Mouse (Mus musculus) forelimb bud, embryonic 11.5 days (tissue): ENCODE measurements around the gene Tmed5.
"Not testable (repeated sequence)": the region's sequence is repeated elsewhere in the genome, so short reads cannot be mapped to it uniquely, and the experiment has no call there.

ENCODE experiments used
- DNase-seq: peaks from one replicate; pipeline ENCODE4 v3.0.0-alpha.2; 2012; ENCODE audit warnings: low read depth, low spot score

Gene Tmed5

DNA sequence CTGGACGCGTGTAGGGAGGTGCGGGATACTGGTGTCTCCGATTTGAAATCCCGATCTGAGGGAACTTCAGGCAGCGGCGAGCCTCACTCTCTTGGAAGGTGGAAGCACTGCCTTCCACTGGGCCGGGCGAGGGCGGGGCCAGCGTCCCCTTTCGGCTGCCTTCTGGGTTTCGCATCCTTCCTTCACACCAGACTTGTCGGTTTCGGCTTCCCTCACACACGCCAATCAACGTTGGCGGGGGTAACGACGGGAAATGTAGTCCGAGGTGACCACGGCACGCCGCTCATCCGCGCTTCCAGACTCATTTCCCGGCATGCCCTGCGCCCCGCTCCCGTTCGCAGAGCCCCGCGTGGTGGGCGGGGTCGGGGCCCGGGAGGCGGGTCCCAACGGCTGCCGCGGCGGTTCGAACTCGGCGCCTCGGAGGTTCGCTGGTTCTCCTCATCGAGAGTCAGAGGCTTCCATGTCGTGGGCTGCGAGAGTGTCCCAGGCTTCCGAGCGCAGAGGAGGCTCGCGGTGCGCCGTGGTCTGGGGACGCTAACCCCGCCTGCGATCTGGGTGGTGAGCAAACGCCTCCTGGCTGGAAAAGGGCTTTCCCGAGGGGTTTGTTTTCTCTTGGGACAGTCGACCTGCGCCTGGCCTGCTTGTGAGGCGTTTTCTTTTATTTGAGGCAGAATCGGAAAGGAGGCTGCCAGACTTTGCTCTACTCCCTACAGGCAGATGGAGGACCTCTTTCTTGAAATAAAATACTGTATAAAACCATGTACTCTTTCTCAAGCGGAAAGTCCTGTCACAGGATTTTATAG is at the start of gene Tmed5, which contains the start of gene Ccdc18:
Gene Tmed5 (minus strand): TSS at position 180 of the 803 bp plus-strand sequence.
Gene Ccdc18 (plus strand): TSS at position 435 of the 803 bp plus-strand sequence.
- peak; percentile 98 for DNase-seq

DNA sequence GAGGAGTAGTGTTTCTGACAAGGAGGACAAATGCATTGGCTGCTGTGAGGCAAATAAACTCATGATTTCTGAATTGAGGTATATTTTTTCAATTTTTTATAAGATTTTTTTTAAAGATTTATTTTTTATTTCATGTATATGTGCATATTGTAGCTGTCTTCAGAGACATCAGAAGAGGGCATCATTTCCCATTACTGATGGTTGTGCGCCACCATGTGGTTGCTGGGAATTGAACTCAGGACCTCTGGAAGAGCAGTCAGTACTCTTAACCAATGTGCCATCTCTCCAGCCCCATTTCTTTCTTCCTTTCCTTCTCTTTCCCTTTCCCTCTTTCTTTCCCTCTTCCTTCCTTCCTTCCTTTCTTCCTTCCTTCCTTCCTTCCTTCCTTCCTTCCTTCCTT is 31.3 kb upstream of the Tmed5 start:
- no peak for DNase-seq

DNA sequence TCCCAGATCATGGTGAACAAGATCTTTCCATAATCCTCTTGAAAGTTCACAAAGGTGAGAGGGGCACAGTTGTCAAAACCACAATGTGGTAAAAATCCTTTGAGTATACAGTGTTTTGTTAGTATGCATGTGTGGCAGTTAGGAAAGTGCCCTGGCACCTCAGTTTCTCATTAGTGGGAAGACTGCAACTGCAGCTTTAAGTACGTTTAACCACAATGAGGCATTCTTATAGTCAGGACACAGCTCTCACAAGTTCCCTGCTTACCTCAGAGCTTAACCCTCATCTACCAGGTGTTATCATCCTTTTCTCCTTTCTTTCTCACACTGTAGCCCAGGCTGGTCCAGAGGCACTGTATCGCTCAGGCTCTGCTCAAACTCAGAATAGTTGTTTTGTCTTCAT is 28.4 kb upstream of the Tmed5 start:
- DNase-seq, result no peak

DNA sequence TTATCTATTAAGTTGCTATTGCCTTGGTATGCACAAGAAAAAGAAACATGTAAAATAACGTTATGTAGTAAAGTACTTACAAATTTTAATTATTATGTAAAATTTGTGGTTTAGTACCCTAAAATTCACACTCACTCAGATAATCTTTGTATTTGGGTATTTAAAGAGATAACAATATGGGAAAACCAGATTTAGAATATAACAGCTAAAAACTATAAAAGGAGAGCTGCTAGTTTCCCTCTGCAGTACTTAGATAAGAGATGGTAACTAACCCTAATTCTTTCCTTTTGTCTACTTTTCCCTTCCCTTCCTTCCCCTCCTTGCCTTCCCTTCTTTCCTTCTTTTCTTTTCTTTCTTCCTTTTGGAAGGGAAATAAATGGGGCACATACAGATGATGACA is 20.2 kb upstream of the Tmed5 start:
- DNase-seq, result no peak

DNA sequence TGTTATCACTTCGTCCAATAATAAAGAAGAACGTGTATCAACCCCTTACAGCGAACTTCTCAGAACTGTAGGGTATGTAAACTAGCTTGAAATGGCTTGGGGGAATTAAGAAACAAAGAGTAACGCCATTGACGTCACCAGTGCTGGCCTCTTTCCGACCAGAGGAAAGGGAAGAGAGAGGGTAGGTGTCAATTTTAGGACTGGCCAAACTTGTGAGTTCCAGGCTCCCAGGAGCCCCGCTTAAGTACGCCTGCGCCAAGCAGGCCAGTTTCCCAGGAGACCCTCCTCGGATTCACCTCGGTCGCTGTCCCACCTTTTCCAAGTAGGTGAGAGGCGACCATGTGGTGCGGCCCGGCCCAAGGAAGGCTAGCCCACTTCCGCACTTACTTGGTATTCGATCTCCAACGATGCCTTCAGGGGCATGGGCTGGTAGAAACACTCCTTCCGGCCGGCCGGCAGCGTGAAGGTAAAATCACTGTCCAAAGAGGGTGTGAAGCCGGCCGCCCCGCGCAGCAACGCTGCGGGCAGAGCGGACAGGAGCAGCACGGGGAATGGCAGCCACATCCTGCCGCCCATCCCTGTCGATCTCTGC is 475 bp downstream of the Tmed5 start:
- peak; percentile 49 for DNase-seq

DNA sequence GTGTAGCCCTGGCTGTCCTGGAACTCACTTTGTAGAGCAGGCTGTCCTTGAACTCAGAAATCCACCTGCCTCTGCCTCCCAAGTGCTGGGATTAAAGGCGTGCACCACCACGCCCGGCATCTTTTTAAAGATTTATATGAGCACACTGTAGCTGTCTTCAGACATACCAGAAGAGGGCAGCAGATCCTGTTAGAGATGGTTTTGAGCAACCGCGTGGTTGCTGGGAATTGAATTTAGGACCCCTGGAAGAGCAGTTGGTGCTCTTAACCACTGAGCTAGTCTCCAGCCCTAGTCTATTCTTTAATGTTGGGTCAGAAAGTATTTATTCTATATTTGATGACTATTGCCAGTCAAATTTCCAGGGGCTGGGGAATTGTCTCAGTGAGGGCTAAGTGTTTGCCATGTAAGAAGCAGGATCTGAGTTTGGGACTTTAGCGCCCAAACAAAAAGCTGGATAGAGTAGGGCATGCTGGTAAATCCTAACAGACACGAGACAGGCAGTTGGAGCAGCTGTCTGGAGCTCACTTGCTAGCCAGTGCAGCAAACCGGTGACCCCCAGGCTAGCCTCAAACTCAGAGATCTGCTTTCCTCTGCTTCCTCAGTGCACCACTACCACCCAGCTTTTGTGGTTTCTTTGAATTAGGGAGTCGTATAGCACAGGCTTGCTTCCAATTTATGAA is 12.1 kb downstream of the Tmed5 start:
- DNase-seq, result no peak

DNA sequence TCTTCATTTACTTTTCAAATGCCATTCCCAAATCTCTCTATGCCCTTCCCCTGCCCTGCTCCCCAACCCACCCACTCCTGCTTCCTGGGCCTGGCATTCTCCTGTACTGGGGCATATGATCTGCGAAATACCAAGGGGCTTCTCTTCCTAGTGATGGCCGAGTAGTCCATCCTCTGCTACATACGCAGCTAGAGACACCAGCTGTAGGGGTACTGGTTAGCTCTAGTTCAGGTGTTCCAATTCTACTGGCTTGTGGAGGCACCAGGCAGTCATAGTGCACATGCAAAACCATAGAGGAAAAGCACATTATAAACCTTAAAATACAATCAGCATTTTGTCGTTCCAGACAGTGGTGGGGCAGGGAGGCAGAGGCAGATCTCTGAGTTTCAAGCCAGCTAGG is 14.7 kb downstream of the Tmed5 start:
- no peak for DNase-seq

DNA sequence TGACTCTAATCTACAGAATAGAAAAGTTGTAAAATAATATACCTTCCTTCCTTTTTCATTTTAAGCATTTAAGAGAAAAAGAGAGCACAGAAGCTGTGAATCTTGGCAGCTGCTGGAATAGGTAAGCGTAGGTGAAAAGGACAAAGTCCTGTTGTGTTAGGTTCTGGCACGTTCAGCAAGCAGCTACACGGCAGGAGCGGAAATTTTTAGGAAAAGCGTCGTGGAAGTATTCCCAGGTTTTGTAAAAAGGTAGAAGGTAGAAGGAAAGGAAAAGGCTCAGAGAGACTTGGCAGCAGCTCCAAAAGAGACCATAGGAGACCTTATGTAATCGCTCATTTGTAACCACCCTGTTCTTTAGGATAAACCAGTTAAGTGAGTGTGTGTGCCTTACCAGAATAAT is 23.1 kb downstream of the Tmed5 start:
- no peak for DNase-seq

DNA sequence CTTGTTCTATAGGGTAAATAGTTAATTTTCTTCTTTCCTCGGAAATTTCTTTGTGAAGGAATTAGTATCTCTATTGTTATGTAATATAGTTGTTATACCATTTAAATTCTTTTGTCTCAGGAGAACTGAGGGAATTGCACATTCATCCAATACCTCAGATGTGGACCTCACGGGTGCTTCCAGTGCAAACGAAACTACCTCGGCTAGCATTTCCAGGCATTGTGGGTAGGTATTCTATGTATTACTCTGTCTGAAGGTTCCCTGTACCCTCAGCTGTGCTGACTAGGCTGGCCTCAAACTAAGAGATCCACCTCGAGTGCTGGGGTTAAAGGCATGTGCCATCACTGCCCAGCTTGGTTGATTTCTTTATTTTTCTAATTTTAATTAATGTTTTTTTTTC is 28.1 kb downstream of the Tmed5 start:
- no peak for DNase-seq

DNA sequence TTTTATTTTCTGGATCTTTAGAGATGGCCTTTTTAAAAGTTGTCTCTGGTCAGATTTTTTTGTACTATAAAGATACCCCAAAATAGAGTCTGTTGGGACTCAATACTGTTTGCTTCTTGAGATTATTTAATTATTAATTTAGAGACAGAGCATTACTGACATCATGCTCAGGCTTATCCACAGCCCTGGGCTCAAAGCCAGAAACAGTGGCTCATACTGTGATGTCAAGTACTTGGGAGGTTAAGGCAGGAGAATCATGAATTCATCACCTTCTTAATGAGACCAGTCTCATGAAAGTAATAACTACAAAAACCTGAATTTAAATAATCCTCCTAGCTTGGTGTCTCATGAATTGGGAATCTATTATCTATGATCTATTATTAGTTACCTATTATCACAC is 32.2 kb downstream of the Tmed5 start:
- DNase-seq, result no peak

DNA sequence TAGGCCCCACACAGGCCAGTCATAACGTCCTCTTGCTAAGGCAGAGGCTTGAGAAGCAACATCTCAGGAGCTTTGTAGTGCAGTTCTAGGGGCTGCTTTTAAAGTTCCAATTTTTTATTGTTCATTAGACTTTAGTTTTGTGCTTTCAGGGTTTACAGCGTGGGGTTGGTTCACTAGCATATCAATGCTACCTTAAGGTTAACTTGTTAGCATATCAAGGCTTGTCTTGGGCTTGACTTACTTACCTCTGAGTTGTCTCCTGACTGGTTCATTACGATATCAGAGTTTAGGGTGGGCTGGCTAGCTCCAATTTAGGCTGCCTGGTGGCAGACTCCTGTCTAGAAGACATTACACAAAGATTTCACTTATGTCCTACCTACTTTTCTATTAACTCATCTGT is 34.7 kb downstream of the Tmed5 start:
- DNase-seq, result no peak

DNA sequence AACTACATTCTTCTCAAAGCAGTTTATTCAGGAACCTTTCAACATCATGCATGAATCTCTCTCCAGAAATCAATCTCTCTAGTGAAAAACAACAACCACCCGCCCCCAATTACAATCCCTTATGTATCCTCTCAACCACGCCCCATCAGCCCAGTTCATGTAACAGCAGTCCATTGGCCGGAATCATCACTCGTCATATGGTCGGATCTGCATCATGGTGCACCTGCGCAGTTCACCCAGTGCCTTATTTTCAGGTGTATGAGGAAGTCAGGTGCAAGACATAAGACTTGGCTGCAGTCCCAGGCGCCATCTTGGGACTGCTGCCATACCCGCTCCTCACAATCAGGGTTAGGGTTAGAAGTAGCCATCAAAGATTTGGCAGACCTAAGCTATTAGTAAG is 39.7 kb downstream of the Tmed5 start:
- DNase-seq, result not testable (repeated sequence)

DNA sequence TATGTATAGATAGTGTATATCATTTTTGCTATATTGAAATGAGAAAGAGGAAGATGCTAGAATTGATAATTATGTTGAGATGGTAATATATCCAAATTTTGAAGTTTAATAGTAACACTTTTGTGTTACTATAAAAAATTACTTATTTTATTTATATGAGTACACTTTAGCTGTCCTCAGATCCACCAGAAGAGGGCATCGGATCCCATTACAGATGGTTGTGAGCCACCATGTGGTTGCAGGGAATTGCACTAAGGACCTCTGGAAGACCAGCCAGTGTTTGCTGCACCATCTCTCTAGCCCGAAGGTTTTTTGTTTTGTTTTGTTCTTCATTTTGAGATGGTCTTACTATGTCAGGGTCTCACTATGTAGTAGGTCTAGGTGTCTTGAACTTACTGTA is 47.0 kb downstream of the Tmed5 start:
- no peak for DNase-seq

DNA sequence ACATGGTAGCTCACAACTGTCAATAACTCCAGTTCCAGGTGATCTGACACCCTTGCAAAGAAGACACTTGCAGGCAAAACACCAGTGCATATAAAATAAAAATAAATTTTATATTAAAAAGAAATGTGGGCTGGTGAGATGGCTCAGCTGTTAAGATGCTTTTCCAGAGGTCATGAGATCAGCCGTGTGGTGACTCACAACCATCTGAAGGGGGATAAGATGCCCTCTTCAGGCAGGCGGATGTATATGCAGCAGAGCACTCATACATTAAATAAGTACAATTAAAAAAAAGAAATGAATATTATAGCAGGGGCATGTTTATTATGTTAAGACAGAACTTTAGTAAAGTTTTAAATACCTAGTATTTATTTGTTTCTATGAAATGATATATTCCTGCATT is 50.0 kb downstream of the Tmed5 start:
- no peak for DNase-seq

DNA sequence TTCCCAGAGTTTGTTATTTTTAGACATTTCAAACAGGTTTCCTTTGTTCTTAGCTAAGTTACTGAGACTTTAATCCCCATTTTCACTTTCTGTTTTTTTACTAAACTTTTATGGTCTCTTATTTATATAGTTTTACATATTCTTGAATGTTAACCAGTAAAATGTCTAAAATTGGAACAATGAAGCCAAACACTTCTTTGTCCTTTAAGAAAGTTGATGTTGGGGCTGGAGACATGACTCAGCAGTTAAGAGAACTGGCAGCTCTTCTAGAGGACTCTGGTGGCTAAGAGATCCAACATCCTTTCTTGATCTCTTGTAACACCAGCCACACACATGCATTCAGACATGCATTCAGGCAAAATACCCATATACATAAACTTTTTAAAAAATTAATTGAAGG is 52.8 kb downstream of the Tmed5 start:
- no peak for DNase-seq

DNA sequence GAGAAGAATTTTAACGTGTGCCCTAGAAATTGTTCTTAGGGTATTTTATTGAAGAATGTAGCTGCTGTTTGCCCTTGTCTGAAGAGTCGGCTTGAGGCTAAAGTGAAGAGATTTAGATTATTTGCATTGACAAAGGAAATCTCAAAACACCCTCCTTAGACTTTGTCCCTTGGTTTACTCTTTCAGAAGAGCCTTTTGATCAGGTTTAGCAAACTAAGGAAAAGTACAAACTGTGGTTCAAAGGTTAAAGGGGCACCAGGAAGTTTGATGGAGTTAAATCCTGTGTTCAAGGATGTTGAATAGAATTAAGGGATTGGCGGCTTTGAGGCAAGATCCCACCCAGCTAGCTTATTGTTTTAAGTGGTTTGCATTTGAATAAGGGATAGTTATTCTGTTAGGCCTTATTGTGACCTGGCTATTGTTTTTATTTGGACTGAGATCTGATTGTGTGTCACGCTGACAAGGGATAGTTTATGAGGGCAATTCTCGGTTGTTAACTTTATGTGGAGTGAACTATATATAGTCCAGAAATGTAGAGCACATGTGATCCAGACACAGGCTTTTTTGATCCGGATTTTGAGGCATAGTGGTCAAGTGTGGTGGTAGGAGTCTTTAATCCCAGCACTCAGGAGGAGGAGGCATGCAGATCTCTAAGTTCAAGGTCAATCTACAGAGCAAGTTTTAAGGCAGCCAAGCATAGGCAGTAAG is 55.4 kb downstream of the Tmed5 start:
- no peak for DNase-seq

DNA sequence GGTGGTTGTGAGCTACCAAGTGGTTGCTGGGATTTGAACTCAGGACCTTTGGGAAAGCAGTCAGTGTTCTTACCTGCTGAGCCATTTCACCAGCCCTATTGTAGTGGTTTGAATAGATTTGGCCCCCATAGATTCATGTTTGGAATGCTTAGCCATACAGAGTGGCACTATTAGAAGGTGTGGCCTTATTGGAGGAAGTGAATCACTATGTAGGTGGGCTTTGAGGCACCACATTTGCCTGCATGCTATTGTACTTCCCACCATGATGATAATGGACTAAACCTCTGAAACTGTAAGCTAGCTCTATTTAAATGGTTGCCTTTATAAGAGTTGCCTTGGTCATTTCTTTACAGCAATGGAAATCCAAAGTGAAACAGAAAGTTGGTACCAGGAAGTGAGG is 56.2 kb downstream of the Tmed5 start:
- no peak for DNase-seq

DNA sequence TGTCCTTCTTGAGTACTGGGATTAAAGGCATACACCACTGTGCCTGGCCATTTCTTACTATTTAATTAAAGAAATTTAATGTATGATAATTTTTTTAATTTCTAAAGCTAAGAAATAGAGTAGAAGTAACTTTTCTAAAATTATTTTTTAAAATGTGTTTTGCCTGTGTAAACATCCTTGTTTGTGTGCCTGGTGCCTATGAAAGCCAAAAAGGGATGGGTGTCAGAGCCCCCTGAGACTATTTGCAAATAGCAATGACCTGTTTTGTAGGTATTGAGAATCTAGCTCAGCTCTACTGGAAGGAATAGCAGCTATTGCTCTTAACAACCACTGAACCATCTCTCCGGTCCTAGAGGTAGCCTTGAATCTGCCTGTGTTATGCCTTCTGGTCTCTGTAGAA is 60.1 kb downstream of the Tmed5 start:
- DNase-seq, result no peak

DNA sequence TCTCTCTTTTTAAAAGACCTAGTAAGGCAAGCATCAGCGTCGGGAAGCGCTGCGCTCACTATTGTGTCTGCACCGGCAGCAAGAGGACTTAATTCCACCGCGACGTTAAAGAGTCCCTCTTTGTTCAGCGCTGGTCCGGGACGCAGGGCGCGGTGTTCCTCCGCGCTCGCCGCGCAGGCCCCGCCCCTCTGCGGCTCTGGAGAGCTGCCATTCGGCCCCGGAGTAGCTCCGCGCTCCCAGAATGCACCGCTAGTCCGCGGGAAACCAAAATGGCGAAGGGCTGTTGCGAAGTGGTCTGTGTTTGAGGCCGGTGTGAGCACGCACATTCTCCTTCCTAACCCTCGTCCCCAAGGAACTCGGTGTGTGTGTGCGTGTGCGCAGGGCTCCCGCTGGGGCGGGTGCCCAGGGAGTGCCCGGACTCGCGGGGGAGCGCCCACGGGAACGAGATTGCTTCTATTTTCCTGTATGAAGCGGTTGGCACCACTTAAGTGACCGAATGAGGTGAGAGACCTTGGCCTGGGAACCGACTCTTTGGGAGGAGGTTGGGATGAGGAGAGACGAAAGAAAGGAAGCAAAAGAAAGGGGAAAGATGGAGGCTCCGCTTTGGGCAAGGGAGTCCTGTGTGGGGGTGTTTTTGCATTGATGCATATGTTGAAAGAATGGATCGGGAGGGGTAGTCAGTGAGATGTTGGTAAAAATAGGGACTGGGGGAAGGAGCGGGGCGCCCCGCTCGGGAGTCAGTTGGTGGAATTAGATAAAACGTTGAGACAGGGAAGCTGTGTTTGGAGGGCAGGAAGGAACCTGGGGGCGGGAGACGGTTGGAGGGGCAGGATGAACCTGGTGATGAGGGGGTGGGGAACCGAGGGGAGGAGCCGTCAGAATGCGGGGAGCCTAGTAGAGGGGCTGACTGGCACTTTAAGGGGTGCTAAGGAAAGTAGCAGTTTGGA is 66.7 kb downstream of the Tmed5 start, which contains the start of gene Mtf2:
Gene Mtf2 (plus strand): TSS at position 210 of the 947 bp plus-strand sequence.
- DNase-seq, result peak; percentile 99

DNA sequence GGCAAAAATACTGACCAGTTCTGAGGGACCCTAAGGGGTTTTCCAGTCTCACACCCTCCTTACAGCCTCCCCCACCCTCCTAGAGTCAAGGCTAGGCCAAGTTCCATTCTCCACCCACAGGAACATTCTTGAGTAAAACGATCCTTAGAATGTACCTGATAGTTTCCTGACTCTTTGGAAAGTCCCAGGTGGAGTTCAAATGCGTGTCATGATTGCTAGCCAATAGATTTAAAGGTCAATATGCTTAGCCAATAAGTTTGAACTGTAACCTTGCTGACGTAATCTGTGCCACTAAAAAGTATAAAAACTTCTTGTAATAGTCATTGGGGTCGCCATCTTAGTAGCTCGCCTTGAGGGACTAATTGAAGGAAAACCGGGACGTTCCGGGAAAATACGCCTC is 72.0 kb downstream of the Tmed5 start:
- no peak for DNase-seq
